Mouse (Mus musculus) G1E (cell line): ENCODE results near the gene Gucd1.

Experiments used
- CTCF ChIP-seq: IDR thresholded peaks from 2 replicates; pipeline ENCODE4 v1.5.1; 2012; ENCODE audit warnings: low read depth, low read length, inconsistent platforms, mixed read lengths
- GATA1 ChIP-seq: IDR thresholded peaks from 2 replicates; pipeline ENCODE4 v1.6.1; 2012; ENCODE audit warnings: borderline replicate concordance, low read length, inconsistent platforms, mixed read lengths
- TAL1 ChIP-seq: conservative IDR thresholded peaks from 2 replicates; pipeline ENCODE4 v1.6.1; 2012; ENCODE audit warnings: low read depth, low read length, inconsistent platforms, mixed read lengths

DNA sequence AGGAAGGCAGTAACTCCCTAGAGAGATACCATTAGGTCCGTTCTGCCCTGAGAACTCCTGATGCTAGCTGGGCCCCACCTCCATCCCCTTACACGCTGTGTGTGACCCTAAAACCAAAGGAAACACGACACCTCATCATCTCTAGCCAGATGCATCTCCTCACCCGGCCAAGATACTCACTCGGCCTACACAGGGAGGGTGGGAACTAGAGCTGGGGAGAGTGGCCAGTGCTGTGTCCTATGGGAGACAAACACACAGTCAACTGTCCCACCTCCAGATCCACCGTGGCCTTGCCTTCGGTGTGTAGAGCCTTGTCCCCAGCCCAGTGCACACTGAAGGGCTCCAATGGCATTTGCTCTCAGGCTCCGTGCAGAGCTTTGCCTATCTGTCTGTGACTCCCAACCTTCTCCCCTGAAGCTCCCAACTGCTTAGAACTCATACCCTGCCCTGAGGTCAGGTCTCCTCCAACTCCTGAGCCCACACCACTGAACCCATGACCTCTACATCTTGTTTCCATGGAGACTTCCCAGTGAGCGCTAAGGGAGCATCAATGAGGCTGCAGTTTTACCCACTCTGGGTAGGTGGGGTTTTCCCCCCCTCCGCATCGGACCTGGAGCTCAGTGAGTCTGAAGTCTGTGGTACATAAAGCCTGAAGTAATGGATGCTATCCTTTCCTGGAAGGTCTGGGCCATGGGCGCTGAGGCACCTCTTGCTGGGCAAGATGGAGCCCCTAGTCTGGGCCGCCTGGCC lies 35.1 kb upstream of the Gucd1 start:
- TF ChIP-seq CTCF: no peak
- TF ChIP-seq TAL1: no peak
- TF ChIP-seq GATA1: no peak
